Mouse (Mus musculus) liver, postnatal 0 days (tissue): ENCODE results near the gene Celf2.

Source experiments
- CTCF ChIP-seq: sonication (generic); IDR thresholded peaks from 2 replicates; pipeline ENCODE4 v1.5.1; 2016; ENCODE audit warnings: antibody characterized with exemption, low read depth
- EP300 ChIP-seq: IDR thresholded peaks from 2 replicates; pipeline ENCODE4 v1.6.1; 2016; ENCODE audit warnings: antibody characterized with exemption, low read depth, mild to moderate bottlenecking

DNA sequence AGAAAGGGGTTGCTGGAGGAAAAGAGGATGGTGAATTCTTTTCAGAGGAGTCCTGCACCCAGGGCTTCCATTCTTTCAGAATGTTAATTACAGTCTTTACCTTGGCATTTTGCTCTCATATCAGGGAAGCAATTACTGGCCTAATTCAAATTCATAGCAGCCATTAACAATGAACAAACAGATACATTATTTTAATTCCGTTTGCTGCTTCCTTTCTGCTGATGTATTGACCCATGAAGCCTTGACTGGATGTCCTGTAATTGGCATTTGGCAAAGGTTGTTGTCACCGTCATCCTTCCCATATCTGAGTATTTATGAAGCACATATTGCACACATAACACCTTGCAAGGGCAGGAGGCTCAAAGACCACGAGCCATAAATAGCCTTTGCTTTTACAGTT lies 343.6 kb downstream of the Celf2 start:
- TF ChIP-seq EP300 (no peak), CTCF (no peak)
